Comparison of ENCODE assay signal across 19 mouse cellular contexts in the genomic region with DNA sequence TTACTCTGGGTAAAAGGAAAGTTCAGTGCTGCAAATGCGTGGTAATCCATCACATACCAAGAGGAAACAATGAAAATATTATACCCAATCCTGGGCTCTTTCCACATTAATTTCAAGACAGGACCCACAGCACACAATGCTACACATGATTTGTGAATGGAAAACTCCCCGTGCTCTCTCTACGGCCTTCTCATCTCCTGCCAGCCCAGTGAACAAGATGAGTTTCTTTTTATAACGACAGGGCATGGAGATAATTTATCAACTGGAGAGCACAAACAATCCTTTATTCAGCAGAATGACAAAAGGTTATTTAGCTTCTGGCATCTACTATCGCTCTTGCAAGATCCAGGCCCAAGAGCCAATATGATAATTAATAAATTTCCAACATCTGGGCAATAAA.
A peak's percentile ranks its signal among the peaks of the same experiment; 100 is the strongest.
DNase-seq lines count a peak whose midpoint lies in the region; ATAC-seq and TF ChIP-seq lines count a peak whose summit lies in the region.
"Had no signal": no experiment of that assay in that cellular context is flagged by ENCODE, and none has a peak within 500 bp of the region (broad histone marks: within the 10 kb centered on the region; RNA-seq: fewer than 3 reads in every experiment).

No protein-coding gene starts in this region.

- no peak overlapping the region for H3K27ac ChIP-seq in kidney, postnatal 0 days
- H3K27ac ChIP-seq in kidney, embryonic 14.5 days (ENCODE audit: low read depth, low read length): no peak overlapping the region
- H3K27ac ChIP-seq: embryonic facial prominence, embryonic 15.5 days; forebrain, embryonic 15.5 days; heart, embryonic 13.5 days; hindbrain, embryonic 15.5 days had no signal

- no peak overlapping the region for H3K9ac ChIP-seq in kidney, postnatal 0 days (ENCODE audit: low read depth, low read length)
- H3K9ac ChIP-seq in kidney, embryonic 14.5 days (ENCODE audit: low read depth, low read length): no peak overlapping the region
- H3K9ac ChIP-seq: embryonic facial prominence, embryonic 15.5 days; forebrain, embryonic 15.5 days; heart, embryonic 13.5 days; hindbrain, embryonic 15.5 days had no signal

- ATAC-seq in kidney, postnatal 0 days (replicated peaks; ENCODE audit: low FRiP score, low read depth): no peak
- no peak for ATAC-seq in kidney, embryonic 14.5 days (ENCODE audit: low FRiP score, low TSS enrichment)
- ATAC-seq: activated CD4-positive, CD25-positive, alpha-beta regulatory T cell, adult 4 months; forebrain, embryonic 15.5 days; Patski had no signal

- no peak for TF ChIP-seq CTCF in kidney, postnatal 0 days (IDR thresholded peaks at IDR 0.05; ENCODE audit: low read depth)

- no peaks in the 10 kb centered on the region for H3K9me3 ChIP-seq in kidney, postnatal 0 days (replicated peaks; ENCODE audit: low read length)
- no peaks in the 10 kb centered on the region for H3K9me3 ChIP-seq in kidney, embryonic 14.5 days (ENCODE audit: control insufficient read depth, low read length)
- H3K9me3 ChIP-seq: embryonic facial prominence, embryonic 15.5 days; forebrain, embryonic 15.5 days; heart, embryonic 13.5 days; hindbrain, embryonic 15.5 days had no signal

- no peak overlapping the region for H3K4me3 ChIP-seq in kidney, postnatal 0 days (replicated peaks; ENCODE audit: low read depth, low read length)
- H3K4me3 ChIP-seq in kidney, embryonic 14.5 days (ENCODE audit: low read length): no peak overlapping the region
- H3K4me3 ChIP-seq: embryonic facial prominence, embryonic 15.5 days; forebrain, embryonic 15.5 days; heart, embryonic 13.5 days; hindbrain, embryonic 15.5 days had no signal

- H3K4me1 ChIP-seq in kidney, postnatal 0 days (replicated peaks; ENCODE audit: insufficient read depth, low read length): no peaks in the 10 kb centered on the region
- no peaks in the 10 kb centered on the region for H3K4me1 ChIP-seq in kidney, embryonic 14.5 days (ENCODE audit: control insufficient read depth, insufficient read depth, low read length)
- H3K4me1 ChIP-seq: embryonic facial prominence, embryonic 15.5 days; forebrain, embryonic 15.5 days; heart, embryonic 13.5 days; hindbrain, embryonic 15.5 days had no signal

- 38% methylated on average over 5 of the region's 5 CpGs for WGBS in kidney, postnatal 0 days
- WGBS in kidney, embryonic 14.5 days: 42% methylated on average over 5 of the region's 5 CpGs

- DNase-seq in adrenal gland, adult 2 months: peak; percentile 24
- no peak for DNase-seq in adrenal gland, postnatal 25 days
- peak; percentile 39 for DNase-seq in kidney, postnatal 0 days (ENCODE audit: low spot score)
- DNase-seq in Muller cell, postnatal 12 days (ENCODE audit: inconsistent ontology term): peak; percentile 63
- peak; percentile 23 to 26 for DNase-seq in adrenal gland, postnatal 36 days
- DNase-seq in lung, postnatal 14 days: no peak
- DNase-seq: cerebellum, adult 18-20 months; cerebellum, adult 9-11 months; embryo, embryonic 11 days; gastrocnemius, postnatal 36 days; heart, adult 11 months; heart, postnatal 36 days had no signal

- H3K4me2 ChIP-seq in kidney, postnatal 0 days (ENCODE audit: low read length): no peak overlapping the region
- H3K4me2 ChIP-seq in kidney, embryonic 14.5 days (replicated peaks; ENCODE audit: low read depth, low read length): no peak overlapping the region
- H3K4me2 ChIP-seq: embryonic facial prominence, embryonic 15.5 days; forebrain, embryonic 15.5 days; heart, embryonic 13.5 days; hindbrain, embryonic 15.5 days had no signal

- no peaks in the 10 kb centered on the region for H3K27me3 ChIP-seq in kidney, postnatal 0 days (ENCODE audit: insufficient read depth, low read length)
- no peaks in the 10 kb centered on the region for H3K27me3 ChIP-seq in kidney, embryonic 14.5 days (ENCODE audit: control insufficient read depth, insufficient read depth, low read length)
- H3K27me3 ChIP-seq: embryonic facial prominence, embryonic 15.5 days; forebrain, embryonic 15.5 days; heart, embryonic 13.5 days; hindbrain, embryonic 15.5 days had no signal

- H3K36me3 ChIP-seq in kidney, postnatal 0 days (ENCODE audit: insufficient read depth, low read length): no peaks in the 10 kb centered on the region
- no peaks in the 10 kb centered on the region for H3K36me3 ChIP-seq in kidney, embryonic 14.5 days (ENCODE audit: control insufficient read depth, insufficient read depth, low read length)
- H3K36me3 ChIP-seq: embryonic facial prominence, embryonic 15.5 days; forebrain, embryonic 15.5 days; heart, embryonic 13.5 days; hindbrain, embryonic 15.5 days had no signal

Comparison
In these comparisons a context has a peak if more than half of its experiments do, and no peak if none do; other contexts are left out.
1. DNase-seq: peak in adrenal gland, adult 2 months (single experiment), kidney, postnatal 0 days (single experiment), Muller cell, postnatal 12 days (single experiment) and adrenal gland, postnatal 36 days (2 of 2); none in adrenal gland, postnatal 25 days (single experiment) and lung, postnatal 14 days (single experiment).